Mouse (Mus musculus) kidney, embryonic 14.5 days (tissue): ENCODE measurements around the gene Flywch2. TPM values are rescaled to one million over a fixed set of nuclear protein-coding genes. Genes with fewer than 3 reads are reported as not detected.

ENCODE experiments used
- ATAC-seq: fragments of 200-750 bp; cut with Nextera tagmentation; 2 replicates; pipeline ENCODE4 v1.8.0; 2017; ENCODE audit warnings: moderate number of reproducible peaks, mild to moderate bottlenecking, moderate TSS enrichment, moderate library complexity; ENCODE audit not compliant: low FRiP score, low TSS enrichment
- H3K27ac ChIP-seq: fragments of 300-500 bp; sonication (generic); 2 replicates; pipeline ENCODE4 v1.5.1; 2014; ENCODE audit warnings: low read depth, mild to moderate bottlenecking, low read length, moderate library complexity, mixed read lengths
- H3K27me3 ChIP-seq: fragments of 300-500 bp; sonication (generic); 2 replicates; pipeline ENCODE4 v1.6.1; 2014; ENCODE audit warnings: mild to moderate bottlenecking, low read length; ENCODE audit not compliant: control insufficient read depth, insufficient read depth
- H3K36me3 ChIP-seq: fragments of 300-500 bp; sonication (generic); 2 replicates; pipeline ENCODE4 v1.6.1; 2014; ENCODE audit warnings: low read length, mixed read lengths; ENCODE audit not compliant: control insufficient read depth, insufficient read depth
- H3K4me1 ChIP-seq: fragments of 300-500 bp; sonication (generic); 2 replicates; pipeline ENCODE4 v1.6.1; 2014; ENCODE audit warnings: low read length, mixed read lengths; ENCODE audit not compliant: control insufficient read depth, insufficient read depth
- H3K4me2 ChIP-seq: fragments of 300-500 bp; sonication (generic); replicated peaks from 2 replicates; pipeline ENCODE4 v1.6.1; 2014; ENCODE audit warnings: low read depth, mild to moderate bottlenecking, low read length
- H3K4me3 ChIP-seq: fragments of 300-500 bp; sonication (generic); 2 replicates; pipeline ENCODE4 v1.5.1; 2014; ENCODE audit warnings: mild to moderate bottlenecking, low read length
- H3K9ac ChIP-seq: fragments of 300-500 bp; sonication (generic); 2 replicates; pipeline ENCODE4 v1.6.1; 2014; ENCODE audit warnings: low read depth, mild to moderate bottlenecking, low read length, moderate library complexity
- H3K9me3 ChIP-seq: fragments of 300-500 bp; sonication (generic); 2 replicates; pipeline ENCODE4 v1.6.1; 2016; ENCODE audit warnings: low read length; ENCODE audit not compliant: control insufficient read depth
- whole genome bisulfite sequencing: fragments of 180-500 bp; shearing (Covaris S2); extraction: QIAGEN DNeasy Blood & Tissue Kit; methylation state at CpG from one replicate; pipeline ENCODE4 v1.1.7; 2014; 5-methylcytosine and 5-hydroxymethylcytosine counted together
- microRNA-seq: library from miRNA; unstranded; fragments of <30 nt; microRNA quantifications from one replicate; pipeline ENCODE4, GENCODE M21; 2016
- polyA plus RNA-seq: library from polyadenylated mRNA; unstranded; fragments of >200 nt; fragmentation: Nextera tagmentation; extraction: Ambion mirVana; gene quantifications from 2 replicates; pipeline ENCODE4 v1.2.1, GENCODE M21; 2014

Flywch2 gene
- polyA plus RNA-seq, 1 experiment from 2014 or later: 40.7 TPM

GRCm38 (mm10) chr17:23730441-23730840 lies 55.4 kb downstream of the Flywch2 start:
- H3K9ac ChIP-seq: no peak overlapping the region
- 0 out of 2 replicates have a peak, but pooled peaks cover 4% of the 10 kb centered on the region for H3K4me1 ChIP-seq
- ATAC-seq: no peak
- H3K36me3 ChIP-seq: peaks cover 6% of the 10 kb centered on the region; the same call in 1 of the 2 replicates
- no peak overlapping the region for H3K4me3 ChIP-seq
- H3K27ac ChIP-seq: no peak overlapping the region
- WGBS: 33% methylated on average over 1 of the region's 1 CpGs
- no peak overlapping the region for H3K4me2 ChIP-seq
- no peaks in the 10 kb centered on the region for H3K27me3 ChIP-seq
- no peaks in the 10 kb centered on the region for H3K9me3 ChIP-seq

Small RNA genes within 50 kb of the gene (microRNA-seq; reads per million reads assigned to microRNA genes)
- 0.84 reads per million for gene Mir5125

Other genes with a start within 250 kb of the Flywch2 start
- 19.5 and 24.9 TPM in 2 replicates for gene Zfp213, start 221.8 kb downstream of the Flywch2 start, polyA plus RNA-seq
- 15.3 and 19.1 TPM in 2 replicates for gene Zfp13, start 186.6 kb downstream of the Flywch2 start, polyA plus RNA-seq
- 0.29 and 0.45 TPM in 2 replicates for gene Zscan10, start 185.2 kb downstream of the Flywch2 start, polyA plus RNA-seq
- 0.46 and 1.3 TPM in 2 replicates for gene Mmp25, start 140.8 kb downstream of the Flywch2 start, polyA plus RNA-seq
- 0.76 and 1.2 TPM in 2 replicates for gene Bicdl2, start 125.6 kb downstream of the Flywch2 start, polyA plus RNA-seq
- 61.9 and 83.8 TPM in 2 replicates for gene Hcfc1r1, start 112.5 kb downstream of the Flywch2 start, polyA plus RNA-seq
- 53.0 and 62.9 TPM in 2 replicates for gene Thoc6, start 112.2 kb downstream of the Flywch2 start, polyA plus RNA-seq
- 14.5 and 16.4 TPM in 2 replicates for gene Tnfrsf12a, start 108.6 kb downstream of the Flywch2 start, polyA plus RNA-seq
- gene Cldn6, start 106.8 kb downstream of the Flywch2 start, polyA plus RNA-seq: 153 and 181 TPM in 2 replicates
- 63.7 and 65.5 TPM in 2 replicates for gene Cldn9, start 102.1 kb downstream of the Flywch2 start, polyA plus RNA-seq
- 0.15 and 0.16 TPM in 2 replicates for gene 1520401A03Rik, start 63.3 kb downstream of the Flywch2 start, polyA plus RNA-seq
- 41.6 and 56.4 TPM in 2 replicates for gene Pkmyt1, start 59.7 kb downstream of the Flywch2 start, polyA plus RNA-seq
- 14.7 and 17.6 TPM in 2 replicates for gene Paqr4, start 45.2 kb downstream of the Flywch2 start, polyA plus RNA-seq
- 2.1 and 2.9 TPM in 2 replicates for gene Kremen2, start 40.2 kb downstream of the Flywch2 start, polyA plus RNA-seq
- gene Flywch1, start 14.5 kb downstream of the Flywch2 start, polyA plus RNA-seq: 73.0 and 91.7 TPM in 2 replicates
- 560 and 567 TPM in 2 replicates for gene Srrm2, start 4.5 kb upstream of the Flywch2 start, polyA plus RNA-seq
- gene Elob, start 43.1 kb upstream of the Flywch2 start, polyA plus RNA-seq: 982 and 1,429 TPM in 2 replicates
- gene Prss33, start 50.0 kb upstream of the Flywch2 start, polyA plus RNA-seq: 0.26 and 0.41 TPM in 2 replicates
- gene Prss32, start 57.8 kb upstream of the Flywch2 start, polyA plus RNA-seq: 0.14 TPM in 1 of 2 replicates, not detected in the other
- 3.1 and 3.9 TPM in 2 replicates for gene Prss41, start 58.1 kb upstream of the Flywch2 start, polyA plus RNA-seq
- not detected in 2 replicates for gene Prss21, start 82.0 kb upstream of the Flywch2 start, polyA plus RNA-seq
- gene Dcpp1, start 94.8 kb upstream of the Flywch2 start, polyA plus RNA-seq: not detected in 2 replicates
- not detected in 2 replicates for gene Dcpp2, start 94.8 kb upstream of the Flywch2 start, polyA plus RNA-seq
- gene Dcpp3, start 131.4 kb upstream of the Flywch2 start, polyA plus RNA-seq: not detected in 2 replicates
- not detected in 2 replicates for gene Sbp, start 155.6 kb upstream of the Flywch2 start, polyA plus RNA-seq
- gene Sbpl, start 169.2 kb upstream of the Flywch2 start, polyA plus RNA-seq: not detected in 2 replicates
- 0.26 and 0.30 TPM in 2 replicates for gene Prss30, start 194.5 kb upstream of the Flywch2 start, polyA plus RNA-seq
- gene Prss22, start 212.0 kb upstream of the Flywch2 start, polyA plus RNA-seq: 0.59 and 0.91 TPM in 2 replicates